Mouse (Mus musculus) cerebellum, postnatal 10 days (tissue): ENCODE results near the gene Kat2a.
A peak's percentile ranks its signal among the peaks of the same experiment; 100 is the strongest.

ENCODE experiments used
- DNase-seq, 2 experiments: peaks; one replicate each; pipeline ENCODE4 v3.0.0; 2021; ENCODE audit warnings: mixed read lengths in 2 of 2

The Kat2a gene

DNA sequence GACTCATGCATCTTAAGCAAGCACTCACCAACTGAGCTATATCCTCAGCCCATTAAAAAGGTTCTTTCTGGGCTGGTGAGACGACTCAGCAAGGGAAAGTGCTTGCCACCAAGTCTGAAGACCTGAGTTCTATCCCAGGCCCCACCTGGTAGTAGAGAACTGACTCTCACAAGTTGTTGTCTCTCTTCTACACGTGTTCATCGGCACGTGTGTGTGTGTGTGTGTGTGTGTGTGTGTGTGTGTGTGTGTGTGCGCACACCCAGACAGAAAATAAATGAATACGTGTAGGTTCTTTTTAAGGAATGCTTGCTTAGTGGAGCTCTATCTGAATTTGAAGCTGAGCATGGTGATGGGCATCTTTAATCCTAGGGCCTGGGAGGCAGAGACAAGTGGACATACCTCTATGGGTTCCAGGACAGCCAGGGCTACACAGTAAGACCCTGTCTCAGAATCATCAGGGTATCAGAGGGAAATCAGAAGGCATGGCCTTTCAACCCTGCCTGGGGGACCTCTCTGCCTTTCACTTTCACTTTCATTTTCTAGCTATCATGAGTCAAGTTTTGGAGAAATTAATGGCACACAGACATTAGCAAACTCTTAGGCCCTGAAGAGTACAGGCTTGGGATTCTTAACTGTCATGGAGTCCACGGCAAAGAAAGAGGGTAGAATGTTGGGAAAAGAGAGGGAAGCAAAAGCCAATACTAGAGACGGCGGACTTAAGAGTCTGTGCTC, 23.0 kb upstream of the Kat2a start:
- DNase-seq: no peak

GRCm38 (mm10) chr11:100730477-100731205, 18.4 kb upstream of the Kat2a start:
- no peak for DNase-seq

DNA sequence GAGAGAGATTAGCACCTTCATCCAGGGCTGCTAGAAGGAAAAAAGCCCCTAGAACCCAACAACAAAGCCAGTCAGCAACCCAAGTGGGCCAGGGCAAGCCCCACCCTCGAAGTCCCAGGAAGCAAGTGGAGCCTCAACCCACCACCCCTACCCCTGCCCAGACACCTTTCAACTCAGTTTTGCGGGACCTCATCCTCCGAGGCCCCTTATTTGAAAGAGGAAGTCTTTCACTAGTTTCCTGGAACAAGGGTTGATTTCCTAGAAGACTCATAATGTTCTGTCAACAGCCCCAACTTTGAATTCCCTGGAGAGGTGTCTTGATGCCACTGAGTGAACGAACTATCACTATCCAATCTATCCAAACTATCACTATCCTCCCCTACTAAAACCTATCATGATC, 17.7 kb upstream of the Kat2a start:
- DNase-seq: no peak

DNA sequence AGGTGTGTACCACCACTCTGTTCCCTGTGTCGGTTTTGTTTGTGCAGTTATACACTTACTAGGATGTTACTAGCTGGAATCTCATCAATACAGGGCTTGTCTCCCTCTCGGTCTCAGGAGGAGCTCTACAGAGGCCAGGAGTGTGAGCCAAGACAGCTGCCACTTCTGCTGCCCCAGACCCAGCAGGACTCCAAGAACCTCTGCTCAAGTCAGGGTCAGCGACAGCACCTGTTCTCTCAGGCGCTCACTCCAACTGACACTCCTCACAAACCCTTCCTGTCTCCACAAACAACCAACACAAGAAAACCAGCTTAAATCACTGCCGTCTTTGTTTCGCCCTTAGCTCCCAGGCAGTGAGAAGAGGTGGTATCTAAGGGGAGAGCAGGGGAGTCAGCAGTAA, 16.3 kb upstream of the Kat2a start:
- no peak for DNase-seq

GRCm38 (mm10) chr11:100727201-100727600, 14.9 kb upstream of the Kat2a start:
- DNase-seq: no peak

DNA sequence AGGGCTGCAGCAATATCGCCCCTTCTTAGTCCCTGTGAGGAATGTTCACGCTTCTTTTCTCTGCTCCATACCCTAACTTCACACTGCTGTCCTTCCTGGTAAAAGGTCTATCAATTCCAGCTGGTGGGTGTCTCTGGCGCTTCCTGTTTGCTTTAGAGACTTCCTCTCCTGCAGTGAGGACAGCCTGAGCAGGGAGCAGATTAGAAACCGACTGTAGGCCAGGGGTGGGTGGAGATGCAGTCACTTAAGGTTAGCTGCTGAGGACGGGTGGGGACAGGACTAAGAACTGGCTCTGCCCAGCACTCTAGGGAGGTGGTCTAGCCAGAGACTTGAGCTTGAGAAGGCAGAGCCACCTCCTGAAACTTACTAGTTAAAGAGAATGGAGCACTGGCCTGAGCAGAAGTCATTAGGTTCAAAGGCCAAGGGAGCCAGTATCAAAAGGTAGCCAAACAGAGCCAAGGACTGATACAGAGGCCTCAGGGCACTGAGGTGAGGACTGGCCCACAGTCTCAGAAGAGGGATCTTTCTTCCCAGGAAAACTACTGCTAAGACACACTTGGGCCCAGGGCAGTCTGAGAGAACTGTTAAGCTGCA, 12.8 kb upstream of the Kat2a start:
- DNase-seq: no peak

DNA sequence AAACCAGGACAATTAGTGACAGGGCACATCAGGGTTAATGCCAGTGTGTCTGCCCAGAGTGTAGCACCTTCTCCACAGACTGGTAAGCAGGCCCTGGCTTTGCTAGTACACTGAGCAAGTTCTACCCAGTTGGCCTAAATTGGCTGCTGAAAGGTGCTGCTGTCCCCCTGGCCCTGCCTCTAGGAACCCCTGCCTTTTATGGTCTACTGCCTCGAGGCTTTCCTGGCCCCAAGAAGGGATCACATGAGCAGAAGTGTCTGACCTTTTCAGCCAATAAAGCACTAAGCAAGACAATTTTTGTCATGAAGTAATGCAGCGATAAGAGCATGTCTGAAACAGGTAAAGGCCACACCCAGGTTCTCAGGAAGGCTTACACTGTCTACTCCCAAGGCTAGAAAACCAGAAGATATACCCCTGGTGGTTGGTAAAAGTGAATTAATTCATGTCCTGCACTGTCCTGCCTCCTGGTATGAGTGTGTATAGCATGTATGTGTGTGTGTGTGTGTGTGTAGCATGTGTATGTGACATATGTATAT, 10.3 kb upstream of the Kat2a start:
- no peak for DNase-seq

DNA sequence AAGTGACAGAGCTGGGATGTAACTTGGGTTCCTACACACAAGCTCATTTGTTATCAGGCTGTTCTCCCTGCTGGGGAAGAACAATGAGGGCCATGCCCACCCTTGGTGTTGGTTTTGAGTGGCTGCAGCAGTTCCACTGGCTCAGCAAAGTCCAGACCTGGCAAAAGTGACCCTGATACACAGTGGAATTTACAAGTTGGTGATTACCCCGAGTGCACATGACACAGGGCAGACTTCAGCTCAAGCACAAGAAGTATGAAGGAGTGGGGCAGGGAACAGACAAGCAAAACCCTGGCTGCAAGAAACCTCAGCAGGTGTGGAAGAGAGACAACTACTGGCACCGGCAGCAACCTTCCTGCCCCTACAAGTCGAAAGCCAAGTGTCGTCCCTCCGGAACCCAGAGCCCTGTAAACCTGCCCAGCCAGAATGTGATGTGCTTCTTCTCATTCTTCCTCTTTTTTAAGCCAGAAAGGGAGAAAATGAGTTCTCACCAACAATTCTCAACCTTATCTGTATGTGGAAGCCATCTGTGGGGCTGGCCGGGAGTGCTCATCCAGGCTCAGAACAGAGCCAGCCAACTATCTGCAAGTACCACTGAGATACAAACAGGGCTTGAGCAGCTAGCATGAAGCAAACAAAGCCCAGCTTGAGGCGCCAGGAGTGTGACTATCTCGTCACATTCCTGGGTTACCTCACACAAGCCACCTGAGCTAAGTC, 9.7 kb upstream of the Kat2a start:
- DNase-seq: no peak

- no peak for DNase-seq
Measured at GRCm38 (mm10) chr11:100721254-100721653, 9.0 kb upstream of the Kat2a start.

DNA sequence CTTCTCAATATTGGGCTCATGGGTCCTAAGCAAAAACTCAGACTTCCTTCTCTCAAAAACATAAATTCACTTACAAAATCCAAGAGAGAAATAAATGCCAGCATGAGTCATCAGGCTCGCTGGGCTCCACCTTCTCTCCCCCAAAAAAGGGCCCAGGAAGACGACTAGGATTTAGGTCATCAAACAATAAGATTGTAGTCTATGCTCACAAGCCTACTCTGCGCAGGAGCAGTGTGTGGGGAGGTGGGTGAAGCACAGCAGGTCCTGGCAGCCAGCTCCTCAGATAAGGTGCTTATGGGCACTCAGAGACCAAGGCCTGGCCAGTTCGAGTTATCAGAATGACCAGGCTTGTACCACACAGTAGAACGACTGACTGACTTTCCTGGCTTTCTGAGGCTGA, 8.1 kb upstream of the Kat2a start:
- DNase-seq: no peak

GRCm38 (mm10) chr11:100719893-100720292, 7.6 kb upstream of the Kat2a start:
- no peak for DNase-seq

- no peak for DNase-seq
Measured at GRCm38 (mm10) chr11:100719312-100719711, 7.0 kb upstream of the Kat2a start.

DNA sequence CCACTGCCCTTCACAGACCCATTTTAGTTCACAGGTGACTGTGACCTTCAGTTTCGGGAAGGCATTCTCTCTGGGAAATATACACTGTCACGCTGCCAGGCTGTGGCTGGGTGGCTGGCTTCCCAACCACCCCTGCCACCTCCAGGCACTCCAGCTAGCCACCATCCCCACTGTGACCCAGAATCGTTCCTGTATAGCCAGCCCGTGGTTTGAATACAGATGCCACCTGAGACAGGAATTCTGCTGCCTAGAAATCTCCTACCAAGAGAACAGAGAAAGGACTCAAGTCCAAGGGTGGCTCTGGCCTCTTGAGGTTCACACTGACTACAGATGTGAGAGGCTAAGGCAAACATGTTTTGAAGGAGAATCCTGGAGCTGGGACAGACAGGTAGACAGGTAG, 6.6 kb upstream of the Kat2a start:
- DNase-seq: no peak

- DNase-seq: no peak
Measured at GRCm38 (mm10) chr11:100718462-100718861, 6.2 kb upstream of the Kat2a start.

GRCm38 (mm10) chr11:100716649-100717048, 4.4 kb upstream of the Kat2a start:
- DNase-seq: no peak

- DNase-seq: no peak
Measured at GRCm38 (mm10) chr11:100714948-100715347, 2.7 kb upstream of the Kat2a start.

- peak; percentile 94 to 96 for DNase-seq
Measured at GRCm38 (mm10) chr11:100714534-100714915, 2.3 kb upstream of the Kat2a start.

GRCm38 (mm10) chr11:100713735-100714533, 1.7 kb upstream of the Kat2a start, which contains the start of gene Hspb9:
Gene Hspb9, plus strand, starts transcription at chr11:100713850.
- DNase-seq: peak; percentile 43 to 52

GRCm38 (mm10) chr11:100713174-100713573, 909 bp upstream of the Kat2a start:
- no peak for DNase-seq

GRCm38 (mm10) chr11:100710977-100711376, 1.3 kb downstream of the Kat2a start:
- DNase-seq: no peak

GRCm38 (mm10) chr11:100710528-100710927, 1.7 kb downstream of the Kat2a start:
- DNase-seq: no peak

DNA sequence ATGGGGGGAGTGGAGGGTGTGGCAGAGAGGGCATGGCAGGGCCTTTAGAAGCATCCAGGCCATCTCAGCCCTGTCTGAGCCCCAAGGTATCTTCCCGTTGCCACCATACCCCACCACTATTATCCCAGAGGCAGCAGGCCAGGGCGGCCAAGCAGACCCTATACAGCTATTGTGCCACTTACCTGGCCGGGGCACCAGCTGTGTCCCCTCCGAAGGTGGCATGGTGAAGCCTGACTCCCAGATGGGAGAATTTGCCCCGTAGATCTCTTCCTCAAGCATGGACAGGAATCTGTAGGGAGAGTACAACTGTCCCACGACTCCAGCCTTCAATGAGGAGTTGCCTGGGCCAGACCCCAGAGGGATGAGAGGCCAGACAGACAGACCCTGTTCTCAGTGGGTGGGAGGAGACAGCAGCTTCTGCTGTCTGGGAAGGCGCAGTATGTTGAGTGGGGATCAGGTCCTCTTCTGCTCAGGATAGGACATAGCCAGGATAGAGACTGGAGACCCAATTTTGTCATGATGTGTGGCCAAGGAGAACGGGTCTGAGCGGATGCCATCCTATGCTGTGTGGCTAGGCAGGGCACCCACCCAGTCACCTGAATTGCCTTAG, 3.0 kb downstream of the Kat2a start:
- DNase-seq: no peak
